Mouse (Mus musculus): ENCODE measurements around the gene Unc13b.

The Unc13b gene

DNA sequence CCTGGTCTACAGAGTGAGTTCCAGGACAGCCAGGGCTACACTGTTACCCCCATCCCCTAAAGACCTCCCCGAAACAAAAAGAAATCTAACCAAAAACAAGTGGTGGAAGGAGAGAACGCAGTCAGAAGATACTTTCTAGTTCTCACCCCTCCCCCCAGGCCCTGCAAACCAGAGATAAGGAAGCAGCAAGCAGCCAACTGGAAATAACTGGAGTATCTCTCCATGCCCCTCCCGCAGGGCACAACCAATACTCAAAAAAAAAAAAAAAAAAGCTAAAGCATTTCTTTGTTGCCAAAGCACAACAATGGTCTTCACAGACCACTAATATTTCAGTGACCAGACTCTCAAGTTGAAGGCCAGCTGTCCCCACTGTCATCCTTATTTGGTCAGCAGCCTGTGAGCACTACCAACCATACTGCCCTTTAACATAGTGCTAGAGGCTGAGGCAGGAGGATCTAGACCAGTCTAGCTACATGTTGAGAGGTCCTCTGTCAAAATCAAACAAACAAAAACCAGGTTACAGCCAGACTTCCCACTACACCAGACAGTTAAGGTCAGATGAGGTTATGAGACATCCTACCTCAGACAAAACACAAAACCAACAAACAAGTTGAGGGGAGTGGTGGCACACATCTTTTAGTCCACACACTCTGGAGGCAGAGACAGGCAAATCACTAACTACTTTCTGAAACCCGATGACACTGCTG lies 20.7 kb upstream of the Unc13b start:
- DNase-seq (ENCODE audit: low read depth), result no peak

DNA sequence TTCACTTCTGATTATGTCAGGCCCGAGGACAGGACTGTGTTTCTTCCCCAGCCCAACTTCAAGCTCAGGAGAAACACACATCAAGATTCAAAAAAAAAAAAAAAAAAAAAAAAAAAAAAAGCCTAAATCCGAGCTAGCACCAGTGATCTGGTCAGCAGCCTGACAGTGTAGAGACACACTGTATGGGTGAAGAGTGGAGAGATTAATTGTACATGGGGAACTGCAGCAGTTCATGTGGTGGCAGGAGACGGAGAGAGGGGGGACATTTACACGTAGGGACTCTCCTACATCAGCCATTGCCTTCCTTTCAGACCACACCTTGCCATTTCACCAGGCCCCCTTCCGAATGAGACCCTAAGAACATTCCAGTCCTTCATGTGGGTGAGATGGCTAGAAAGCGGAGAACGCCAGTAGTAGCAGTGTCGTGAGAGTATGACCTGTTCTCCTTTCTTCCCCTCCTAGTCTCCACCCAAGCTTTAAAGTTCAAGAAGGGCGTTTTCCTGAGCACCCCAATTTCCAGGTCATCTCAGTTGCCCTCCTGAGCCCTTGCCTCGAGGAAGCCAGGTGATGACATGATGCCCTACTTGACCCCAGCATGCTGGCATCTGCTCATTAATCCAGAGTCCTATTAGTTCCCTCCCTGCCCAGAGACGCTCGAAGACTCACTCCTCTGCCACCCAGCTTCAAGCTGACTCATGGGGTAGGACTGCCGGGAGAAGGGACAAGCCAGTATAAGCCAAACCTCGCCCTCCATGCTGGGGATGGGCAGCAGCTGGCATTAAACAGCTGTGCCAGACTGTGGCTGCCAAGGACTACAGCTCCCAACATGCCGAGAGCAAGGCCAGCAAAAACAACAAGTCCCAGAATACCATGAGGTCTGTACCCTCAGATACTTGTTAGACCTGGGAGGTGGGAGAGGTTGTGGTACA lies 19.9 kb upstream of the Unc13b start:
- DNase-seq (ENCODE audit: low read depth), result no peak

DNA sequence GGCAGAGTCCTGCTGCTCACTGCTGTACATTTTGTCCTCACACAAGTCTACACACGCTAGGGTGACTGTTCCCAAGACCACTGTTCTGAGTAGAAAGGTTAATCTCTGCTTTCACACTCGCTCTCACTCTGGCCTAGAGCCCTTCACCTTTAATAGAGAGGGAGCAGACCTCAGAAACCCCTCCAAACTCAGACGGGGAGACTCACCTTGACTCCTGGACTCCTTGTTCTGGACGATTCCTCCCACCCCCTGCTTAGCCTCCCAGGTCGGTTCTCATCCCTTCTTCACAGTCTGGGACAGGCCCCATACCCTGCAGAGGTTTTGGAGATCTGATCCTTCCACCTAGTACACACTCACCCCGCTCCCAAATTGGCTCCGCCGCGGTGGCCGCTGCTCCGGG lies 19.1 kb upstream of the Unc13b start:
- DNase-seq (ENCODE audit: low read depth), result no peak

DNA sequence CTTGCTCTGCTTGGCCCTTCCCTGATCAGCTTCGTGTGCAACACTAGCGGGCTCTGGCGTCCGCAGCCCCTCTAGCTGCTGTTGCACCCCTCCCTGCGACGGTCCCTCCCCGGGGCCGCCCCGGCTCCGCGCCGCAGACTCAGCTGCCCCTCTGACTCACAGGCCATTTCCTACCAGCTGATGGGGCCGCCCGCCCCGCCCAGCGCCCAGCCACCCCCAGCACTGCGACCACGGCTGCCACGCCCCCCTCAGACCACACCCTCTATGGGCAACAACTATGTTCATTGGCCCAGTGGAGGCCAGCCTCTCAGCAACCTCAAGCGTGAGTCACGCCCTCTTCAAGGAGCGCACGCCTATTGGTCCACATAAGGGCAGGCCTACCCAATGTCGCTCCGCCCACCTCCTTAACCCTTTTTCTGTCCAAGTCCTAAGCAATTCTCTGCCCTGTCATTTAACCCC lies 18.6 kb upstream of the Unc13b start:
- DNase-seq (ENCODE audit: low read depth), result peak; percentile 97

DNA sequence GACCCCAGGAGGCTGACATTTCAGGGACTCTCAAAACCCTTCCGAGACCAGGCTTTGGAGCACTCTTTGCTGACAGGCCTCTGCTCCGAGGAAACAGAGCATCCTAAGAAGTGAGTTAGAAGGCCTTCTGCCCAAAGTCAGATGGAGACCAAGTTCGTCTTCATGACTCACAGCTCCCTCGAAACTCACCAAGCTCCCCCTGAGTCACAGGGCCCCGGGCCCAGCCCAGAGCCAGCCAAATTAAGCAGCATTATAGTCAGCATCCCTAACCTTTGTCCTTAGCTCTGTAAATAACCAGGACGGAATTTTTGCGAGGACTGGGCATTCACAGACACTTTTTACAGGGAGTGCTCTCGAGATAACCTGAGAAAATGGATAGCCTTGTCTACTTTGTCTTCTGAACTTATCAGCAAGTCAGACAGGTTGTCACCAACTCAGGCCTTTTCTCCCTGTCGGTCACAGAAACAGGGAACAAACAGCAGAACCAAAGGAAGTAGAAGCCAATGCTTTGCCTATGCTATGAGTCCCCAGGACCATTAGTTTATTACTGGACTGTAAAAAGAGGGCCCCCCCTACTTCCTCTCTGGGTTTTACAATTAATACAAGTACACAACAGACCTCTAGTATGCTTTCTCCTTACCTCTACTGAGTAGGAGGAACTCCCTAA lies 17.7 kb upstream of the Unc13b start:
- DNase-seq (ENCODE audit: low read depth), result no peak

DNA sequence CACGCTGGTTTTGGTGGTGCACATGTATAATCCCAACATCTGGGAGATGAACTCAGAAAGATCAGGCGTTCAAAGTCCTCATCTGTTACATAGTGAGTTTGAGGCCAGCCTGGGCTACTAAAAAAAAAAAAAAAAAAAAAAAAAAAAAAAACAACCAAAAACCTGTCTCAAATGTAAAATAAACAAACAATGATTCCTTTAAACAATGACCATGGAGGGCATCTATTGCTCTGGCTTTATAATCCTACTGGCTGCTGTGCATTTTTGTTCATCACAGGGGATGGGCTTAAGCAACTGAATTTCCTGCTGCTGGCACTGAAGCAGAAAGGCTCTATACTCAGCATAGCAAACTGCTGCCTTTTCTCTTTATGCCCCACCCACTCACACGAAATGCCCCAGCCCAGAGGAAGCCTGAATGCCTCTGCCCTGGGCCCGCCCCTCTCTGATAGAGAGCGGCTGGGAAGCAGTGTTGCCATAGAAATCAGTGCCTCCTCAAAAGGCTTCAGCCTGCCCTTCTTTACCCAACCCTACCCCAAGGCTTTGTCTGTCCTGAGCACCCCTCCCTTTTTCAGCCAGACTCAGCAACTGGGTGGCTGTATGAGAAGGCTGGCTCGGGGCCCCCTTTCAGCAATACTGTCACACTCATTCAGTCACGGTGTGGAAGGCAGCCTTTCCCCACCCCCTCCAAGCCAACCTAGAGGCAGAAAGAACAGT lies 15.0 kb upstream of the Unc13b start:
- DNase-seq (ENCODE audit: low read depth), result no peak

- DNase-seq (ENCODE audit: low read depth), result no peak
These were observed 14.1 kb upstream of the Unc13b start for GRCm38 (mm10) chr4:43044673-43045072.

GRCm38 (mm10) chr4:43045285-43045658 lies 13.5 kb upstream of the Unc13b start:
- no peak for DNase-seq (ENCODE audit: low read depth)

DNA sequence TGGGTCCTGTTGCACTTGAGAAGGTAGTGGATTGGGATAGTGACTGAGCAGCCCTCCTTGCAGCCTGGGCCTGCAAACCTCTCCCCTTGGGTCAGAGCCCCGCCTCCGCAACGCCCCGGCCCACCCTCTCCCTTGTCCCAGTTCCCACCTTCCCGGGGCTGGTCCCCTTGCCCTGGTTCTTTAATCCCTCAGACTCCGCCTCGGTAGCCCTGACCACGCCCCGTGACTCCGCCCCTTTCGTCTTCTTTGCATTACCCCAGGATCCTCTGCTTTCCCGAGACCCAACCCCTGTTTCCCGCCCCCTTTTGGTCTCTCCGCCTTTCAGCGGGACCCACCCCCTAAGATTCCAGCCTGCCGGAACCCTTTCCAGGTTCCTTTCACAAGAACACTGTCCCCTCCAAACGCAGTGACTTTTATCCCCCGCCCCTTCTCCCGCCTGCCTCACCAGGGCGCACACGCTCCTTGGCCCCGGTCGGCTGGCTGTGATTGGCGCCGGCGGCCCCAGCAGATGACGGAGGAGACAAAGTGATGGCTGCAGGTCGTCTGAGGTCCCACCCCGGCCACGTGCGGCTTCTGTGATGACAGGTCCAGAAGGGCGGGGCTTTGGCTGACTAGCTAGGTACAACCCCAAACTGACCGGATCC lies 13.0 kb upstream of the Unc13b start, which contains the start of gene Fam214b:
Fam214b (minus strand) TSS at position 562 of the 644 bp plus-strand sequence.
- DNase-seq (ENCODE audit: low read depth), result peak; percentile 93

- DNase-seq (ENCODE audit: low read depth), result no peak
These were observed 12.1 kb upstream of the Unc13b start for GRCm38 (mm10) chr4:43046607-43047006.

- DNase-seq (ENCODE audit: low read depth), result no peak
These were observed 11.5 kb upstream of the Unc13b start for GRCm38 (mm10) chr4:43047231-43047630.

GRCm38 (mm10) chr4:43052627-43053026 lies 6.1 kb upstream of the Unc13b start:
- DNase-seq (ENCODE audit: low read depth), result no peak

DNA sequence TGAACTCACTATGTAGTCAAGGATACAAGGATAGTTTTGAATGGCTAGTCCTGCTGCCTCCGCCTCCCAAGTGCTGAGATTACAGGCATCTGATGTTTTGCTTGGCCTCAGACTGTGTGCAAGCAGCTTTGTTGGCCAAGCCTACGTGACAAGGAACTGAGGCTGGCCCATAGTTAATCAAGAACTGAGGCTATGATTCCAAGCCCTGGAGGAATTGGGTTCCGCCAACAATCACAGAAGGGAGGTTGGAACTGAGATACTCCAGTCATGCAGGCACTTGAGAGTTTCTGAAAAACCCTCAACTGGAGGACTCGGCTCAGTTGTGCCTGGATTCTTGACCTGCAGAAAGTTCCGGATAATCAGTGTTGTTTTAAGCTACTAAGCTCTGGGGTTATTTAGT lies 1.1 kb upstream of the Unc13b start:
- DNase-seq (ENCODE audit: low read depth), result no peak

DNA sequence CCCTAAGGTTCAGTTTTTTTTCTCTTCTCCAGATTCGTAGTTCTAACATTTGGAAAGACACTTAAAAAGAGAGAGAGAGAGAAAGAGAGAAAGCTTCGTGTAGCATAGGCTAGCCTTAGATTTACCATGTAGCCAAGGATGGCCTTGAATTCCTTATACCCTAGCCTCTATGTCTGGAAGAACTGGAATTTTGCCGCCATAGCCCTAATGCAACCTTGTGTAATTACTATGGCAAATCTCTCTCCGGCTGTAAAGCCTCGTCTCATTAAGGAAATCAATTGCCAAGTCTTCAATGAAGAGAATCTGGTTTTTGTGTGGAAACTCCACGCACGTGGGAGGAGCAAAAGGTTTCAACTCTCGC lies 381 bp upstream of the Unc13b start:
- no peak for DNase-seq (ENCODE audit: low read depth)

GRCm38 (mm10) chr4:43059697-43060096 lies 944 bp downstream of the Unc13b start:
- no peak for DNase-seq (ENCODE audit: low read depth)

- DNase-seq (ENCODE audit: low read depth), result no peak
These were observed 1.5 kb downstream of the Unc13b start for GRCm38 (mm10) chr4:43060286-43060685.

DNA sequence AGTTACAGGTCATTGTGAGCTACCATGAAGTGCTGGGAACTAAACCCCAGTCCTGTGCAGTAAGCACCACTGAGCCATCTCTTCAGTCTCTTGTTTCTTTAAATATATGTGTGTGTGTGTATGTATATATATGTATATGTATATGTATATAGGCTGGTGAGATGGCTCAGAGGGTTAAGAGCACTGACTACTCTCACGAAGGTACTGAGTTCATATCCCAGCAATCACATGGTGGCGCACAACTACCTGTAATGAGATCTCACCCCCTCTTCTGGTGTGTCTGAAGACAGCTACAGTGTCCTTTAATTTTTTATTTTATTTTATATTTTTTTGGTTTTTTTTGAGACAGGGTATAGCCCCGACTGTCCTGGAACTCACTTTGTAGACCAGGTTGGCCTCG lies 6.7 kb downstream of the Unc13b start:
- no peak for DNase-seq (ENCODE audit: low read depth)

DNA sequence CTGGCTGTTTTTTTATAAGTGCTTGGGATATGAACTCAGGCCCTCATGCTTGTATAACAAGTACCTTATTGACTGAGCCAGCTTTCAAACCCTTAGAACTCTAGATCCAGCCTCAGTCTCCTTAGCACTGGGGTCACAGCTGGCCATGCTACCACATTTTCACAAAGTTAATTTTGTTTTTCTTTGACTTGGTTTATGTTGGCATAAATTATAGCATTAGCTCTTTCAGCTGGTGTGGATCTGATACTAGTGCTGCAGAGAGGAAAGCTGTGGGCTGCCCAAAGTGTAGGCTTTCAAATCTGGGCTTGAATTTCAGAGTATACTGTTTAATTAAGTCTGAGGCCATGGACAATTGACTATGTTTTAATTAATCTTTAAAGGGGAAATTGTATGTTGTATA lies 16.2 kb downstream of the Unc13b start:
- DNase-seq (ENCODE audit: low read depth), result no peak

- DNase-seq (ENCODE audit: low read depth), result no peak
These were observed 19.4 kb downstream of the Unc13b start for GRCm38 (mm10) chr4:43078071-43078718.

DNA sequence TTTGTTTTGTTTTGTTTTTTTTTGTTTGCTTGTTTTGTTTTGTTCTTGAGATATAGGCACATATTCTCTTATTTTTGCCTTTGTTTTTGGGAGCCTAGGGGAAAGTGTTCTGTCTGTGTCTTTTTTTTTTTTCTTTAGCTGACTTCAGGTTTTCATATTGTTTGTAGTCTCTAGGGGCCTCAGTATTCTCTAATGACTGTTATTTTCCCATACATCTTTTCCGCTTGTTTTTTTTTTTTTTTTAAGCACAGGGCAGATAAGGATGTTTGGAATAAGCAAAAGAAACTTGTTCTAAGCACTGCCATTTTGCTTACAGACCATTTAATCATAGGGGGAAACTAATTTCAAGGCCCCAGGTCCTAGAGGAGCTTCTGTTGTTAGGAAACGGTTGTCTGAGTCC lies 23.7 kb downstream of the Unc13b start:
- DNase-seq (ENCODE audit: low read depth), result no peak

DNA sequence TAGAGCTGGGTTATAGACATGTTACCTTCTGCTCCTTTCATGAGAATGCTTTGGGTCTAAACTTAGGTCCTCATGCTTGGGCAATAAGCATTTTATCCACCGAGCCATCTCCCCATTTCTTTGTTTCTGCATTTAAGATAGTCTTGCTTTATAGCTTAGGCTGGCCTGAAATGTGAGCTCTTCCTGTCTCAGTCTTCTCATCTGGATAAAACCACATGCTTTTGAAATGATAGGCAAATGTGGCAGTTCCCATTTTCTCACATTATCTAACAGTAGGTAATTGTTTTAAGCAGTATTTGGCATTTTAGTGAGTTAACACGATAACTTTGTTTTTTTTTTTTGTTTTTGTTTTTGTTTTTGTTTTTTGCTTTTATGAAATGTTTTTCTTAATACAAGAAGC lies 31.2 kb downstream of the Unc13b start:
- no peak for DNase-seq (ENCODE audit: low read depth)

Measured in c-Kit-positive CD71-negative TER-119-negative erythroid progenitor cells, embryonic 14.5 days (primary cell).